Mouse (Mus musculus) liver, embryonic 14.5 days (tissue): Measurements from ENCODE around the gene Slc16a4.

Source experiments
- CTCF ChIP-seq: IDR thresholded peaks from 2 replicates; pipeline ENCODE4 v1.5.1; 2016; ENCODE audit warnings: antibody characterized with exemption, low read depth, control low read depth
- EP300 ChIP-seq: IDR thresholded peaks from 2 replicates; pipeline ENCODE4 v1.6.1; 2016; ENCODE audit warnings: antibody characterized with exemption, low read depth

DNA sequence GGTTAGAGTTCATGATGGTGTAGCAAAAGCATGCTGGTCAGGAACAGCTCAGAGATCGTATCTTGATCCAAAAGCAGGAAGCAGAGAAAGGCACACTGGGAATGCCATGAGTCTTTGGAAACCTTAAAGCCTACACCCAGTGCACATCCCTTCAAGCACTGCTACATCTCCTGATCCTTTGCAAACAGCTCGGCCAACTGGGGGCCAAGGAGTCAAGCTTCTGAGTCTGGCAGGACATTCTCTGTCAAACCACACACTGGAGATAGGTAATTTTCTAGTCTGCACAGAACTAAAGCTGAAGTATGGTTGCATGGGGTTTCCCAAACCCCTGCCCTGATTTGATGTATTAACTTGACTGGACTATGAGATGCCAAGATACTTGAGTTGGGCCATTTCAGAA is 4.9 kb upstream of the Slc16a4 start:
- TF ChIP-seq CTCF: no peak
- no peak for TF ChIP-seq EP300
